Mouse (Mus musculus) E14TG2a.4 (cell line): ENCODE results near the gene 9530068E07Rik.

Experiments used
- CTCF ChIP-seq: conservative IDR thresholded peaks from 2 replicates; pipeline ENCODE4 v1.5.1; 2014; ENCODE audit warnings: low read length
- NANOG ChIP-seq: IDR thresholded peaks from 2 replicates; pipeline ENCODE4 v1.6.1; 2014; ENCODE audit warnings: borderline replicate concordance, low read length, mixed read lengths
- POU5F1 ChIP-seq: IDR thresholded peaks from 2 replicates; pipeline ENCODE4 v1.6.1; 2014; ENCODE audit warnings: low read length, borderline replicate concordance

DNA sequence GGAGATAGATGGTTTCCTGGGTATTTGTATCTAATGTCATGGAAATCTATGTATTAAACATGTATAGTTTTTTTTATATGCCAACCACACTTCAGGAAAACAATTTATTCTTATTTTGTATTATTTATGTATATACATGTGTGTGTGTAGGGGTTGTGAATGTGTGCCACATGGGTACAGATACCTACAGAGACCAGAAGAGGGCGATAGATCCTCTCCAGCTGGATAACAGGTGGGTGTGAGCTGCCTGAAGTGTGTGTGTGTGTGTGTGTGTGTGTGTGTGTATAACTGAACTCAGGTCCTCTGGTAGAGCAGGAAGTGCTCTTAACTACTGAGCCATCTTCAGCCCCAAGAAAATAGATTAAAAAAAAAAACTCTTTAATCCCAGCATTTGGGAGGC lies 40.6 kb upstream of the 9530068E07Rik start:
- TF ChIP-seq CTCF: peak; percentile 54
- TF ChIP-seq POU5F1: no peak
- no peak for TF ChIP-seq NANOG
